Mouse (Mus musculus): ENCODE measurements around the gene Rerg.
A peak's percentile ranks its signal among the peaks of the same experiment; 100 is the strongest.

Gene Rerg

DNA sequence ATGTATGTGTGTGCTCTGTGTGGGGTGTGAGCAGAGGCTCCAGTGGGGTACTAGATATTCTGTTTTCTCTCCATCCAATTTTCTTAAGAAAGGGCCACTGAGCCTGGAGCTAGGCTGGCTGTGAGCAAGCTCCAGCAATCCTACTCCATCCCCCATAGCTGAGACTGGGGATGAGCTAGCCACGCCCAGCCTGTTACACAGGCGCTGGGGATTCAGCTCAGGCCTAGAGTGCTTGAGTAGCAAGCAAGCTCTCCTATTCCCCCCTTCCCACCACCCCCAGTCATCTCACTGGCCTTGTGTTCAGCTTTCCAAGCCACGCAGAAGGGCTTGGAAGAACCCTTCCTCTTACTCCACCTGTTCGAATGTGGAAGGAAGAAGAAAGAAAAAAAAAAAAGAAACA lies 7.2 kb downstream of the Rerg start:
- DNase-seq (ENCODE audit: low spot score in 2 of 2) = no peak

DNA sequence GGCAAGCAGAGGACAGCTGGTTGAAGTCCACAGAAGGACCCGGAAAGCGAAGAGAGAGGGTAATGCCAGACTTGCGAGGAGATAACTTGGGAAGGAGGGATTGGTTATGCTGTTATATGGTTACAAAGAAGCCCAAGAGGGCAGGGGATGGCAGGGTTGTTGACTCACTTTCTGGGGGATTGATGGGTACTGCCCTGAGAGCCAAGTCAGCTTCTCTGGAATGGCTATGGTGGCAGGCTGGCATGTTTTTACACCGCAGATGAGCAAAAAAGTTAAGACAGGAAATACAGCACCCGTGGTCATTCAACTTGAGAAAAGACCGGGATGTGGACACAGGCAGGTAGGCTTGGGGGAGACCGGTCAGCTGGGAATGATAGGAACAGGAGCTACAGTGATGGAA lies 7.8 kb downstream of the Rerg start:
- no peak for DNase-seq (ENCODE audit: low spot score in 2 of 2)

DNA sequence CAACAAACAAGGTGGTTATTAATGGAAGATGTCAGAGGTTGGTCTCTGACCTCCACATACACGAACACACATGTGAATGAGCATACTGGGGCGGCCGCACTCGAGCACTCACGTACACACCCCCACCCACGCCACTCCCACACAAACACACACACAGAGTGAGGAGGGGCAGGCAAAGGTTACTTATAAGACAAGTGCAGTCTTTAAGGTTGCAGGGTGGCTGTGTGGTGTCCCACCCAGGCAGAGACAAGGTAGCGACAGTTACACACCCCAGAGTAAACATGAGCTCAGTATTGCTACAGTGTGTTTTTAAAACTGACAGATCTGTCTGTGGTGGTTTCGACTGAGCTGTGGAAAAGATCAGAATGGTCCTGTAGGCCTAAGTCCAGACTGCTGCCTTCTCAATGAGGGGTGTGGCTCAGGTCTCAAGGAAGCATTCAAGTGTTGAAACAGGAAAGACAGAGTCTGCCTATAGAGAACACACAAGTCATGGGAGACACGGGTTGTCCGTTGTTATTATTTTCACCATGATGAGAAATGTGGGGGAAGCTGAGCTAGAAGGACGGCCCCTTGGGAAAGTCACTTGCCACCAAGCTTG lies 8.7 kb downstream of the Rerg start:
- DNase-seq (ENCODE audit: low spot score in 2 of 2) = no peak

DNA sequence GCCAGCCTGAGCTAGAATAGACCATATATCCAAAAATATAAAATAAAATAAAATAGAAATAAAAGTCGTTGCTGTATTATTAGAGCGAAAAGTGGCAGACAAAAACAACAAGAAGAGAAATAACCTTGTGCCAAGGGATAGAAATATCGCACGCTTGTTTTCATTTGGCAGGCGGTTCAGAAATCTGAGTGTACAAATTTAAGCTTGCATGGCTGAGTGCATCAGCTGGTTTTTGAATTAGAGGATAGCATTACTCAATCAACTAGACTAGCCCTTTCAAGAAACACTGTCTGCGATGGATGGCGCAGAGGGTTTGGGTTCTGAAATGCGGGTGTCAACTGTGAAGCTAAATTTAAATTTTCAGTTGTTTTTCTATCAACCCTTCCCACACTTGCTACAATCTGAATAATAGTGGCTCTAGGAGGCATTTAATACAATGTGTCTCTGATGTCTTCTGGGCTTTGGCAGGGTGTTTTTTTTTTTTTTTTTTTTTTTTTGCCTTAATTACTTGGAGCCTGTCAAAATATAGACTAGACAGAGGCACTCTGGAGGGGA lies 10.8 kb downstream of the Rerg start:
- no peak for DNase-seq (ENCODE audit: low spot score in 2 of 2)

DNA sequence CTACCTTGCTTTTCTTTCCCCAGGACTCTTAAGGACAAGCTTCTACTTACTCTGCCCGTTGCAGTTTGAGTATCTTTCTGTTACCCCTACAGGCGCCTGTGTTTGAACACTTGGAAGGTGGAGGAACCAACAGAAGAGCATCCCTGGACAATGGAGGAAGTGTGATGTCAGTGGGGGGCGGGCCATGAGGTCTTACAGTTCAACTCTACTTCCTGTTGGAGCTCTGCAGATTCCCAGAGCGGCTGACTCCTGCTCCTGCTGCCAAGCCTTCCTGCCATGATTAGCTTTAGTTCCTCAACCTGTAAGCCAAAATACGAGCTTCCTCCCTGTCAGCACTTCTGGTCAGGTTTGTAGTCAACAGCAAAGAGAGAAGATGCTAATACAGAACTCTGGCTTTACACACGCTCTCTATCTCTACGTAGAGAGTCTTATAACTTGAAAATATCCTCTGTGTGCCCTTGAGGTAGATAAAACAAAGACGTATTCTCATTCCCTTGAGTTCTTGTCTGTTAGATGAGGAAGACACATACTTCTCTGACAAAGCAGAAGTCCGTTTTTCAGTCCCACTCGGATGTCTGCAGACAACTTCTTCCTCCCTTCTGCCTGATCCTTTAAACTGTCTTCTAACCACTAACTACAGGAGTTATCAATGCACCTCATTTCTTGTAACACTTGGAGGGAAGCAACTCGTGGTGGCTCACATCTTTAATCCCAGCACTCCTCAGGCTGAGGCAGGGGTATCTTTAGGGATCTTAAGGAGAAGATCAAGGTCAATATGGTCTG lies 13.7 kb downstream of the Rerg start:
- peak; percentile 15 to 21 for DNase-seq (ENCODE audit: low spot score in 2 of 2)

DNA sequence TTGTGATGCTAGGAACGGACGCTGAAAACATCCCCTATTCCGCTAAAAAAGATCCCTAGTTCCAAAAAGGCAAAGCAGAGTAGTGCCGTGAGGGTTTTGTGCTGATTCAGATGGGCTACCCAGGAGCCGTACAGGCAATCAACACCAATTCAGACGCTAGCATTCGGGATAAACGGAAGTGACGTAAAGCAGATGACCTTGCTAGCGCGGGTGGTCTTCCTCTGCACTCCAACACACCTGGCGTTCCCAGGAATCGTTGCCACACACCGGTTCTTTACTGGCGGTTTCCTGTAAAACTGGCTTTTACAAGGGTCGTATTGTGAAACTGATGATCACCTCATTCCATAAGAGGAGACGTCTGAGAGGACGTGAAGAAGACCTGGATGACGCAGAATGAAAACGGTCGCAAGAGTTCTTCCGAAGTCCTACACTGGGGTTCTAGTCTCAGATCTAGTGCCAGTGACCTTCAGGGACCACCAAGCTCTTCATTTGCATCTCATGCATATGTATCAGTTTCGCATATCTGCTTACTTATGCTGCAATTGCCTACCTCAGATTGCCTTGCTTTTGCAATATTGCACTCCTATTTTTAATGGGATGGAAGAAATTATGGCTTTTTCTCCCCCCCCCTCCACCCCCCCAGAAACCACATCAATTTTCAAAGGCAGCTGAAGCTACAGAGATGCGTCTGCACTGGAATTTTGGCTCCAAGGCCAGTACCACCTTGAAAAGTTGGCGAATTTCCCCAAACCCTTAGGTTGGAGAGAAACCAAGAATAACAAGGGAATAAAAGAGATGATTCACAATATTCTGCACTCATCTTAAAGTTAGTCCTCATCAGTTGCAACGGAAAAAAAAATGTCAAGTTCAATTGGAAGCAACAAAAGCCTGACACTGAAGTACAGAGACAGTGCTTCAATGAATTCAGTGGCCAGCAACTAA lies 14.8 kb downstream of the Rerg start:
- DNase-seq (ENCODE audit: low spot score in 2 of 2) = no peak

DNA sequence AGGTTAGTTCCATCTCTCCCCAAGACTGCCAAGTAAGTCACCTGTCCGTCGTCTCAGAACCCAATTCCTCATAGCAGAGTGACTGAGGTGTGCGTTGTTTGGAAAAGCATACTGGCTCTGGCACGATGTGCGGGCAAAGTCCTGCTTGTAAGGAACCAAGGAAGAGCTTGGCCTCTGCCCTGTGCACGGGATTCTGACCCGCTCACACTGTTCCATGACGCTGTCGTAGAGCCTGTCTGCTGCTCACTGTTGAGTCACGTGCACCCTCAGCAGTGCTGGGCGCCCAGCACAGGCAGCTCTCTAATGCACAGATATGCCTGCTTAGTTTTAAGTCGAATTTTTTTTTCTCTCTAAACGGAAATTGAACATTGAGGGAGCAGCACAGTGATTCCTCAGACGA lies 17.3 kb downstream of the Rerg start:
- no peak for DNase-seq (ENCODE audit: low spot score in 2 of 2)

DNA sequence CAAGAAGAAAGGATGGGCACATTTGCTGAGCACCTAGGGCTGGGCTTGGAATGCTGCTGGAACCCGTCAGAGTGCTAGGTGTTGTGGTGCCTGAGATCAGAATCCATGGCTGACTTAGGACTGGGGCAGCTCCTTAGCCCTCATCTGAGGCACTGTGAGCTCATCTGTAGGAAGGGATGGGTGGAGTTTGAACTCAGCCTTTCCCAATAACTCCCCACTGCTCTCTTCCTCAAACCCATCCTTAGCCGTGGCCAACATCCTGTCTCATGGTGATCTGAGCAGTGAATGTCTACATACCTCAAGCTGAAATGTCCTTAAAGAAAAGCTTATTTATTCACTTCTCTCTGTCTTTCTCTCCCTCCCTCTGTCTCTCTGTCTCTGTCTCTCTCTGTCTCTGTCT lies 19.3 kb downstream of the Rerg start:
- no peak for DNase-seq (ENCODE audit: low spot score in 2 of 2)

DNA sequence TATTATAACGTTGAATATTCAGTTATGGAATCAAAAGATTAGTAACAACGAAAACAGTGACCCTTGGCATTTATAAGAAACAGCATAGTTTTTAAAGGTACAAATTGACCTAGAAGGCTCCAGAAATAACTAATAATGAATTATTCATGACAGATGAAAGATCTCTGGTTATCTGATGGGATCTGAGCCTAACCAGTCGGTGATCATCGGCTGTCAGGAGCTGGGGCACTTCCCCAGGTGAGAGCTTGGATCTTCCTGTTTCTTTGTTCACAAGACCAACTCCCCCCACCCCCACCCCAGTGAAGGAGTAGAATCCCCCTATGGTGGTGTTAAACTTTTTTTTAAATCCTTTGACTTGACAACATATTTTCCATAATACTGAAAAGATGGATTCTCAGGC lies 20.5 kb downstream of the Rerg start:
- no peak for DNase-seq (ENCODE audit: low spot score in 2 of 2)

DNA sequence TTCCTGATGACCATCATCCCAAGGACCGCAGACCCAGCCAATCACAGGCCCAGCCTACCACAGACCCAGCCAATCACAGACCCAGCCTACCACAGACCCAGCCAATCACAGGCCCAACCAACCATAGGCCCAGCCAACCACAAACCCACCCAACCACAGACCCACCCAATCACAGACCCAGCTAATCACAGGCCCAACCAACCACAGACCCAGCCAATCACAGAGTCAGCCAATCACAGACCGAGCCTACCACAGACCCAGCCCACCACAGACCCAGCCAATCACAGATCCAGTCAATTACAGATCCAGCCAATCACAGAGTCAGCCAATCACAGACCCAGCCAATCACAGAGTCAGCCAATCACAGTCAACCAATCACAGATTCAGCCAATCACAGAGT lies 23.4 kb downstream of the Rerg start:
- no peak for DNase-seq (ENCODE audit: low spot score in 2 of 2)

DNA sequence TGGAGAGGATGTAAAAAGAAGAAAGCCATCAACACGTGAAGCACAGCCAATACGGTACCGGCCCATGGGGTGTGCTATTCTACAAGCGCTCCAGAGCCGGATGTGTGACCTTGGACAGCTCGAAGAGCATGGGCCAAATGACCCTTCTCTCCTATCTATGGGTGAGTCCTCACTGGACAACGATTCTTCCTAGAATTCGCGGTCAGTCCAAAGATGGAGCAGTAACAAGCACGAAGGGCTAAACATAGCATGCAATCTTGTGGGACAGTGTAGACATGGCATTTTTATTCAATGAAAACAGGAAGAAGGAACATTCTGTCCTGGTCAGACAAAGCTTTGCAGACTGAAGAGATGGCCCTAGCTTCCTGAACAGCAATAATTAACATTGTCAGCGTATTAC lies 24.7 kb downstream of the Rerg start:
- DNase-seq (ENCODE audit: low spot score in 2 of 2) = peak; percentile 19 to 46

DNA sequence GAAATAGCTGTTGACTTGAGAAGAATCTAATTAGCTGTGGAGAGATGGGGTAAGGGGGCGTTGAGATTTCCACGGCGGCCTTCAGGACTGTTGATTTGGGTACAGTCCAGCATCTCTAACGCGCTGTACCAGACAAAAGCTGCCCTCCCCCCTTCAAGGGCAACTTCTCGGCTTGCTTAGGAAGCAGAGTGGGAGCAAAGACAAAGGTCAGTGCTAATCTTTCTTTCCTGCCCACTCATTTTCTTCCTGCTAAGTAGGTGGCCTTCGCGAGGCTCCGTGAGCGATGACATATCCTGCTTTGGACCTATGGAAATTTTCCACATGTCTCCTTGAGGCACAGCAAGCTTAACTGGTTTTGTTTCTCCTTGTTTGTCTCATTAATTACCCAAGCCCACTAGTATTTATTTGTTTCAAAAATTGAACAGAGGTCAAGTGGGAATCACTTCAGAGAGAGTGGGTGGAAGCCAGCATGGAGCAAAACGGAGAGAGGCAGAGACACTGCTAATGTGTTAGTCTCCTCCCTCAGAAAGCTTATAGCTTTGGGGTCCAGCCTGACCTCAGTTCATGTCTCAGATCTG lies 25.2 kb downstream of the Rerg start:
- no peak for DNase-seq (ENCODE audit: low spot score in 2 of 2)

DNA sequence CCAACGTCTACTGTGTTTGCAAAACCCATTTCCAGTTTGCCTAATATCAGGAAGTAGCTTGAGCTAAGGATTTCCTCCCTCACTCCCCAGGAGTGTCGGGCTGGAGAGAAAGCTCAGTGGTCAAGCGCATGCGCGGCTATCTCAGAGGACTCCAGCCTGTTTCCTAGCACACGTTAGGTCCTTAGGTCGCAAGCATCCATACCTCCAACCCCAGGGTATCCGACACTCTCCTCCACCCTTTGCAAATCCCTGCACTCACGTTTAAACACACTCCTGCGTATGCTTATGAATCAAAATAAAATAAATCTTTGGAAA lies 25.8 kb downstream of the Rerg start:
- DNase-seq (ENCODE audit: low spot score in 2 of 2) = no peak

DNA sequence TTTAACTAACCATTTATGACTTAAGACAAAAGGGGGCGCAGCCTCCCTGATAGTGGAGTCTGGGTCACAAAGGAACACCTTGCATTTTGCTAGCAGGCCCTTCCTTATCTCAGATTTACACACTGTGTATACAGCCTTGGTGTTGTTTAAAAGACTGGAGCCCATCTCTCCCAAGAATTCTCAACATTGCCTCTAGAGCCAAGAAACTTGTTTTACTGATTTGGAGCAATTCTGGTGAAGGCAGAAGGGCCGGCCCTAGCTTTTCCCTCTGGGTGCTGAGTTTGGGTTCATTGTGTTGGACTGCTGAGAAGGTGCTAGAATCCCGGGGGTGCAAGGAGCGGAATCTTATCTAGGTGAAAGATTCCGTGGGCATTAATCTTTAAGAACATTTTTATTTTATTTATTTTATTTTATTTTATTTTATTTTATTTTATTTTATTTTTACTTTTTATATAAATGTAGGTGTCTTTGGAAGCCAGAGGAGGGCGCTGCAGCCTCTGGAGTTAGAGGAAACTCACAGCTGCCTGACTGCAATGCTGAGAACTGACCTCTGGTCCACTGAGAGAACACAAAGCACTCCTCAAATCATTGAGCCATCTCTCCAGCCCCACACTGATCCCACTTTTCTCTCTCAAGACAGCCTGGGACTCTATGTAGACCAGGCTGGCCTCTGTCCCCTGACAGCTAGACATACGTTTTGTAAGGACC lies 26.3 kb downstream of the Rerg start:
- no peak for DNase-seq (ENCODE audit: low spot score in 2 of 2)

DNA sequence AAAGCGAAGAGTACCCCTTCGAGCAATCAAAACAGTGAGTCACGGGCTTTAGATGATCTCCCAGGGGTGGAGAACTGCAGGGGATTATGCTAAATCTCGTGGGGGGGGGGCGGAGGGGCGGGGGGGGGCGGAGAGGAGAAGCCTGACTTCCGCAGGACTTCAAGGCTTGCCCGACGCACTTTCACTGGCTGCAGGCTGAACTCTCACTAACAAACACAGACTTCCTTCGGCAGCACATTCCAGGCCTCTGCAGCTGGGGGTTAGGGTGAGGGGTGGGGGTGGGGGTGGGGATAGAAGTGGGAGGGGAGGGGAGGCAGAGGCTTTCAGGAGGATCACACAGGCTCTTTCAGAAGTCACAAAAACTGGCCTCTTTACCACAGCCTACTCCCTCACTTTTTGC lies 27.5 kb downstream of the Rerg start:
- DNase-seq (ENCODE audit: low spot score in 2 of 2) = no peak

DNA sequence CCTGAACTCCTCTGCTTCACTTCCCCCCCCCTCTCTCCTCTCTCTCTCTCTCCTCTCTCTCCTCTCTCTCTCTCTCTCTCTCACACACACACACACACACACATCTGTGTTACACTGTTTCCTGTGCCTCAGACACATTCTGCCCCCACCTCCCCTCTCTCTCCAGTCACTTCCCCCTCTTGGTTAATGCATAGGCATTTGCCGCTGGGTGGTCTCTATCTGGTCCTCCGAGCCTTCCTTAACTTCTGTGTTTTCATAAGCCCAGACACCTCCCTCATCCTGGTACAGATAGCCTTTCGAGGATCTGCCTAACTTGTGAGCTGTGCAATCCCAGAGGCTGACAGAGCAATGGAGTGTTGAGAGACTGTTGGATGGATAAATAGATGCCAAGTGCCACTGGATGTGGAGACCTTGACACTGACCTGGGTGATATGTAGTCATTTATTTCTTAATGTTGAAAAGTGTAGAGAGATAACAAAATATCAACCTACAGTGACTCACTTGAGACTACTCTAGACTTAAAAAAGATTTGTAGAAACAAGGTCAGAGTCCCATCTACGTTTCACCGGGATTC lies 29.0 kb downstream of the Rerg start:
- no peak for DNase-seq (ENCODE audit: low spot score in 2 of 2)

DNA sequence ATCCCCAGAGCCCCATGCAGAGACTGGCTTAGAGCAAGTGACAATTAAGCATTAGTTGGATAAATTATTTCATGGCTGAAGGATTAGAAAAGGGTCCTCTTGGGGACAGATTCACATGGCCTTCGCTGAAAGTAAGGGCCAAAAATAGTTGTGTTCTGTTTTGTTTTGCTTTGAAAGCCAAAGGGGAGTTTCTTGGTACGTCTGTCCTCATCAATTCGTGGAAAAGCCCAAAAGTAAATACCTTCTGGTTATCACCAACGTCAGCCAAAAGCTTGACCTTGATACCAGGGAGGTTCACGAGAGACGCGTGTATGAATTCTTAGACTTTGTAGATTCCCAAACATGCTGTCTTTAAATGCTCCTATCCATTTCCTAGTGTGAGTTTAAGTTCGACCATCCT lies 31.5 kb downstream of the Rerg start:
- DNase-seq (ENCODE audit: low spot score in 2 of 2) = no peak

DNA sequence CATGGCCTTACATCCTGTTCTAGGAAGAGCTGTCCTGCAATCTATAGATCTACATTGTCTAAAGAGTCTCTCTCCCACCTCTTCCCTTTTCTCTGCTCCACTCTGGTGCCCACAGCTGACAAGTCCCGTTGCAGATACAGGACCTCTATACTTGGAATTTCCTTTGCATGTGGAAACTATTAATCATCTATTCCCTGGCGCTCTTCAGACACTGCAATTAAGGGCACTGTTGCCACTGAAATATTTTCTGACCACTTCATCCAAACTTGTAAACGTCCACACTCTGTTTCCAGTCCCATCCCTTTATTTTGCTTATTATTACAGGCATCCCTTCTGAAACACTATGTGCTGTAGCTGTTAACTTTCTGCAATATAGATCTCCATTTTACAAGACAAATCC lies 31.9 kb downstream of the Rerg start:
- no peak for DNase-seq (ENCODE audit: low spot score in 2 of 2)

DNA sequence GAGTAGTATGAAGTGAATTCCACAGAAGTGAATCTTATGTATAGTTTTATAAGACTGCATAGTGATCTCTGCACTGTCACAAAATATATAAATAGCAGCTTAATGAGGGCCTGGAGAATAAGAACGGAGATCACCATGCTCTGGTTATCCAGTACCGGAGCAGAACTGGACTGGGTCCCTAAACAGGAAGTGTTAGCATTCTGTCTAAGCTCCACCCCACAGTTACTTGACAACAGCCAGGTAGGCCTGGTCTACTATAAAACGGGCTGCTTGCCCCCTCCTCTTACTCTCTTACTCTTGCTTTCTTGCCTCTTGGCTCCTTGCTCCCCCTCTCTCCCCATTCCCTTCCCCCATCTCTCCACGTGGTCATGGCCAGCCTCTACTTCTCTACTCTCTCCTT lies 33.9 kb downstream of the Rerg start:
- no peak for DNase-seq (ENCODE audit: low spot score in 2 of 2)

DNA sequence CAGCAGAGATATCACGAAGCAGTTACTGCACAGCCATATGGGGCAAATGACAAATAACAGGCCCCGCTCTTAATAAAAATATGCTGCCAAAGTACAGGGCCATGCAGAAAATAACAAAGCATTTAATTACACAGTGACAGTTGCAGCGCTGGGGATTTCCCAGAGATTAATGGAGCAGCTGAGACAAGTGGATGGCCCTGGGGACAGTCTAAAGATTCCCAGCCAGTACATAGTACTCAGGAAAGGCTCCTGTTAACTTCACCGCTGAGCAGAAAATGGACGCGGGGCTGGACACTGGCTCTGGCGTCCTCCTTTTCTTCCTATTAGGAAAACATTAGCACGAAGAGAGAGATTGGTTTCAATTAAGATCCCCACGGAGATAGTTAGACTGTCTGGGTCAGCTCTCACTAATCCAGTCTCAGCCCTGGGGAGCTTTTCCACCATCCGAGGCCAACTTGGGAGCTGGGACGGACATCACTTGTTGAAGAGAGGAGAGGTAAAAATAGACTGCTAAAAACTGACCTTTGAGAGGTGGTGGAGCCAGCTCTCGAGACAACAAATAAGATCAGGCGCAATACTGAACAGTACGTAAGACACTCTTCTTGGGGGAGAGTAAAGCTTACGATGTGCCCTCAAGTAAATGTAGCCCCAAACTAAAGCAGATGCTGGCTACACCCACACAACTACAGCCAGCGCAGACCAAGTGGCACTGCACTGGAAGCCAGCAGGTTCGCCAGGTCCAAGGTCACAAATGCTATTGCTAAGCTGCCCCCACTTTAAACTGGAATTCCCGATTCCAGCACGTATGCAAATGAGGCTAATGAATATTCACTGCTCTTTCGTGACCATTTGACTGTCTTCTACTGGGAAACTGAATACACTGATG lies 34.5 kb downstream of the Rerg start:
- peak; percentile 39 to 44 for DNase-seq (ENCODE audit: low spot score in 2 of 2)
